Mouse (Mus musculus) heart, embryonic 13.5 days (tissue): Measurements from ENCODE around the gene Tbcc. TPM values are rescaled to one million over a fixed set of nuclear protein-coding genes. Genes with fewer than 3 reads are reported as not detected.
"Not testable (repeated sequence)": the region's sequence is repeated elsewhere in the genome, so short reads cannot be mapped to it uniquely, and the experiment has no call there.

Experiments
- ATAC-seq: fragments of 200-750 bp; cut with Nextera tagmentation; 2 replicates; pipeline ENCODE4 v1.8.0; 2017; ENCODE audit warnings: moderate TSS enrichment; ENCODE audit not compliant: insufficient number of reproducible peaks, low FRiP score, low TSS enrichment; ENCODE audit errors: extremely low read depth
- H3K27ac ChIP-seq: fragments of 300-500 bp; sonication (generic); replicated peaks from 2 replicates; pipeline ENCODE4 v1.5.1; 2015; ENCODE audit warnings: moderate library complexity, mild to moderate bottlenecking, inconsistent platforms
- H3K27me3 ChIP-seq: fragments of 300-500 bp; sonication (generic); replicated peaks from 2 replicates; pipeline ENCODE4 v1.6.1; 2015; ENCODE audit warnings: mild to moderate bottlenecking, inconsistent platforms
- H3K36me3 ChIP-seq: fragments of 300-500 bp; sonication (generic); 2 replicates; pipeline ENCODE4 v1.6.1; 2015; ENCODE audit warnings: mild to moderate bottlenecking, inconsistent platforms
- H3K4me1 ChIP-seq: fragments of 300-500 bp; sonication (generic); 2 replicates; pipeline ENCODE4 v1.6.1; 2015; ENCODE audit warnings: inconsistent platforms
- H3K4me2 ChIP-seq: fragments of 300-500 bp; sonication (generic); 2 replicates; pipeline ENCODE4 v1.6.1; 2015; ENCODE audit warnings: inconsistent platforms, mild to moderate bottlenecking, moderate library complexity
- H3K4me3 ChIP-seq: fragments of 300-500 bp; sonication (generic); 2 replicates; pipeline ENCODE4 v1.5.1; 2015; ENCODE audit warnings: moderate library complexity, mild to moderate bottlenecking, inconsistent platforms
- H3K9ac ChIP-seq: fragments of 300-500 bp; sonication (generic); 2 replicates; pipeline ENCODE4 v1.6.1; 2015; ENCODE audit warnings: inconsistent platforms, mild to moderate bottlenecking, moderate library complexity
- H3K9me3 ChIP-seq: fragments of 300-500 bp; sonication (generic); 2 replicates; pipeline ENCODE4 v1.6.1; 2016; ENCODE audit warnings: inconsistent platforms
- WGBS: fragments of 180-500 bp; shearing (Covaris S2); methylation state at CpG from one replicate; pipeline ENCODE4 v1.1.7; 2015; ENCODE audit warnings: mixed read lengths; 5-methylcytosine and 5-hydroxymethylcytosine counted together
- polyA plus RNA-seq: library from polyadenylated mRNA; unstranded; fragments of >200 nt; fragmentation: Nextera tagmentation; extraction: Ambion mirVana; gene quantifications from 2 replicates; pipeline ENCODE4 v1.2.1, GENCODE M21; 2015

Tbcc gene
- 39.3 and 39.8 TPM in 2 replicates for polyA plus RNA-seq

DNA sequence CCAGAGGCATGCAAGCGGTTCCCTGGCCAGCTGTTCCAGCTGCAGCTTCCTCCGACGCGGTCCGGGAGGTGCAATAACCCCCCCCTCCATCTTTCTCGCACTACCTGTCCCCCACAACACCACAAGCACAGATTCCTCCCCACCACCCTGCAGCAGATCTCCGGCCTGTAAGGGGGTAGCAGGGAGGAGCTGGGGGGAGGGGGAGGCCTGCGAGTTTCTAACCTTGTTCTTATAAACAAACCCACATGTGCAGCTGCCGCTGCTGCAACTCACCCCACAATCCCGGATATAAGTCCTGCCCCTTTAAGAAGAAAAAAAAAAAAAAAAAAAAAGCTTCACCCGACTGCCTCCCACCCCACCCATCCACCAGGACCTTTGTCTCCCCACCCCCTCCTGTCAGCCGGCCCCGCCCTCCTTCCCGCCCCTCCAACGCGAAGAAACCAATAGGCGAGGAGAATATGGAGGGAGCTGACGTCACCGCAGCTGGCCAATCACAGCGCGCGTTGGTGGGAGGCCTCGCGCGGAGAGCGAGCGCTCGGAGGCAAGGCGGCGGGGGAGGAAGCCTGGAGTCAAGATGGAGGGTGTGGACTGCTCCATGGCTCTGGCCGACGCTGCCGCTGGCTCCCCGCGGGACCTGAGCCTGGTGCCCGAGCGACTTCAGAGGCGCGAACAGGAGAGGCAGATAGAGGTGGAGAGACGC lies at the start of gene Tbcc:
TSS of gene Tbcc (plus strand) at position 569 of the 700 bp plus-strand sequence.
- Histone ChIP-seq H3K4me2 (peak within 1 kb of the TSS; percentile 84), H3K27ac (peak within 1 kb of the TSS; percentile 92), H3K9ac (peak within 1 kb of the TSS; percentile 92), H3K27me3 (no peaks in the 10 kb centered on the region), H3K4me1 (peaks cover 50% of the 10 kb centered on the region), H3K4me3 (peak within 1 kb of the TSS; percentile 81), H3K9me3 (no peaks in the 10 kb centered on the region), H3K36me3 (peaks cover 18% of the 10 kb centered on the region)
- WGBS, result under 1% methylated on average over 40 of the region's 40 CpGs
- peak; percentile 89 for ATAC-seq

DNA sequence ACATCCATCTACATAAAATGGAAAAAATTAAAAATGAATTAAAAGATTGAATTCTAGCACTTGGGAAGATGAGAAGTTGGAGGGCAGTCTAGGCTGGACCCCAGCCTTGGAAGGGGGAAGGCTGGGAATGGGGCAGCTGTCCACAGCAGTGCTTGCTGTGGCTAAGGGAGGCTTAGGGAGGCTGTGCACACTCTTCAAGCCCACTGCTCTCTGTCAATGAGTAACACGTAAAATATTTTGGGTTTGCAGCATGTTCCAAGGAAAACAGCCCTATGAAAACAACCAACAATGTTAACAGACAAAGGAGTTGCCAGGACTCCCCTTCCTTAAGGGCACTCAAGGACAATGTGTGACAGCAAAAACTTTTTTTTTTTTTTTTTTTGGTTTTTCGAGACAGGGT lies 47.5 kb upstream of the Tbcc start:
- Histone ChIP-seq H3K9me3 (no peaks in the 10 kb centered on the region), H3K9ac (no peak overlapping the region), H3K4me3 (no peak overlapping the region), H3K27ac (no peak overlapping the region; the same call in 1 of the 2 replicates), H3K27me3 (no peaks in the 10 kb centered on the region), H3K36me3 (peaks cover 12% of the 10 kb centered on the region; the same call in 1 of the 2 replicates), H3K4me1 (peaks cover 20% of the 10 kb centered on the region), H3K4me2 (no peak overlapping the region)
- ATAC-seq, result no peak
- 74% methylated on average over 2 of the region's 2 CpGs for WGBS

DNA sequence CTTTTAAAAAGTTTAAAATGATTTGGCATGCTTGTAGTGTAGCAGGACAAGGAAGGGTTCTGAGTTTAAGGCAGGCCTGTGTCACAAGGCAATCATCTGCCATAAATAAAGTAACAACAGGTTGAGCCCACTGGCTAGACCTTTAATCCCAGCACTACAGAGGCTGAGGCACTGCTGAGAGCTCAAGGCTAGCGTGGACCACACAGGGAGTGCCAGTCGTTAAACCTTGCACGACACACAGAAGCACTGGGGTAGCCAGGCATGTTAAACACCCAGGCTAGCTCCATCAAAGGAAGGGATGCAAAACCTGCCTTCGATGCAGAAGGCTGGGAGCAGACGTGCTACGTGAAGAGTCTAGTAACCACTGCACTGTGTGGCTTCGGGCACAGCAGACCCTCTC lies 46.8 kb upstream of the Tbcc start:
- Histone ChIP-seq H3K9ac (no peak overlapping the region), H3K4me1 (peaks cover 20% of the 10 kb centered on the region), H3K4me3 (no peak overlapping the region), H3K27me3 (no peaks in the 10 kb centered on the region), H3K36me3 (peaks cover 12% of the 10 kb centered on the region; the same call in 1 of the 2 replicates), H3K27ac (no peak overlapping the region), H3K9me3 (no peaks in the 10 kb centered on the region), H3K4me2 (no peak overlapping the region)
- no peak for ATAC-seq
- WGBS, result 81% methylated on average over 7 of the region's 7 CpGs

DNA sequence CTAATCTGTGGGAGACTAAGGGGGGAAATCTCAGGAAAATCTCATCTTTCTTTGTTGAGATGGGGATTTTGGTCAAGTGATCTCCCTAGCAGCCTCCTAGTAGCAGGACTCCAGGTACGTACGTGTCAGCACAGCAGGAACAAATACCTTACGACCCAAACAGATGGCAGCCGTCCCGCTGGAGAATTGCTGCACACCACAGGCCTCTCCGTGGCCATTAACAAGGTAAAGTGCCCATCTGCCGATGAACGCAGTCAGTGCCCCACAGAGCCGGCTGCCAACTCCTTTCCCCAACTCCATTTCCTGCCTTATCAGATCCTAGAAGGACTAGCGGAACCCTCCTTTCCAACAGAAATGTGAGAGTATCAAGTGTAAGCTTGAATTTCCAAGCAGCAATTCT lies 45.7 kb upstream of the Tbcc start:
- ATAC-seq, result no peak
- WGBS, result 62% methylated on average over 10 of the region's 10 CpGs
- Histone ChIP-seq H3K4me3 (no peak overlapping the region), H3K9me3 (no peaks in the 10 kb centered on the region), H3K4me2 (no peak overlapping the region), H3K27ac (no peak overlapping the region), H3K9ac (0 out of 2 replicates have a peak overlapping the region, but pooled peaks have one; percentile 28), H3K4me1 (peaks cover 20% of the 10 kb centered on the region), H3K27me3 (no peaks in the 10 kb centered on the region), H3K36me3 (peaks cover 11% of the 10 kb centered on the region; the same call in 1 of the 2 replicates)

DNA sequence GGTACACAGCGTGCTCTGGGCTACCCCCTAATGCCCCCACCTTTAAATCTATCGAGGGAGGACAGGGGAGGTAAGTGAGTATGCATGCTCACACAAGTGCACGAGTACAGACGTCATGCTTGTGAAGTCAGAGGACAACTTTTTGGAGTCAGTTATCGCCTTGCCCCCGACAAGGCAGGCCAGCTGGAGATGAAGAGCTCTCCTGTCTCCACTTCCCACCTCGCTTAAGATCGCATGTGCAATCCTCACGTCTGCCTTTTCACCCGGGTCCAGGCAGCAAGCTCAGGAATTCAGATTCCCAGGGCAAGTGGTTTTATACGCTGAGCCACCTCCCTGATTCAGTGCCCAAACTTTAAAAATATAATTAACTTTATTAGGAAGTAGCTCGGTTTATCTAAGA lies 45.2 kb upstream of the Tbcc start:
- no peaks in the 10 kb centered on the region for H3K9me3 ChIP-seq
- no peak overlapping the region for H3K27ac ChIP-seq
- H3K4me2 ChIP-seq, result no peak overlapping the region
- no peak overlapping the region for H3K4me3 ChIP-seq
- no peaks in the 10 kb centered on the region for H3K27me3 ChIP-seq
- ATAC-seq, result no peak
- H3K9ac ChIP-seq, result 0 out of 2 replicates have a peak overlapping the region, but pooled peaks have one; percentile 28
- whole genome bisulfite sequencing, result 60% methylated on average over 12 of the region's 12 CpGs
- H3K36me3 ChIP-seq, result peaks cover 7% of the 10 kb centered on the region; the same call in 1 of the 2 replicates
- H3K4me1 ChIP-seq, result peaks cover 20% of the 10 kb centered on the region

DNA sequence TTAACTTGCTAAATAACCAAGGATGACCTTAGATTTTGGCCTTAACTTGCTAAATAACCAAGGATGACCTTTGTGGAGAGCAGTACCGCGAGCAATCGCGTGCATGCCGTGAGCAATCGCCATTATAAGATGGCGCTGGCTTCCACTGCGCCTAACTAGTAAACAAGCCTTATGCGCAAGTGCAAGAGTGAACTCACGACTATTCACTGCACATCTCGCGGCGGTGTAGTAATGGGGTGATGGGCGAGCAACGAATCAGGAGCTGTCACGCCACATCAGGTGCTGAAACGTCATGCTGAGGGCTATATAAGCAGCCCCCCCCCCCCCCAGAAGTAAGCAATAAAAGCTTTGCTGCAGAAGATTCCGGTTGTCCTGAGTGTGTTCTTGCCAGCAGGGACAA lies 43.9 kb upstream of the Tbcc start:
- H3K9me3 ChIP-seq, ATAC-seq, H3K27me3 ChIP-seq, H3K4me2 ChIP-seq, H3K36me3 ChIP-seq, H3K9ac ChIP-seq, H3K4me3 ChIP-seq, H3K27ac ChIP-seq: not testable (repeated sequence)
- H3K4me1 ChIP-seq, result peaks cover 20% of the 10 kb centered on the region
- WGBS, result 94% methylated on average over 18 of the region's 18 CpGs

DNA sequence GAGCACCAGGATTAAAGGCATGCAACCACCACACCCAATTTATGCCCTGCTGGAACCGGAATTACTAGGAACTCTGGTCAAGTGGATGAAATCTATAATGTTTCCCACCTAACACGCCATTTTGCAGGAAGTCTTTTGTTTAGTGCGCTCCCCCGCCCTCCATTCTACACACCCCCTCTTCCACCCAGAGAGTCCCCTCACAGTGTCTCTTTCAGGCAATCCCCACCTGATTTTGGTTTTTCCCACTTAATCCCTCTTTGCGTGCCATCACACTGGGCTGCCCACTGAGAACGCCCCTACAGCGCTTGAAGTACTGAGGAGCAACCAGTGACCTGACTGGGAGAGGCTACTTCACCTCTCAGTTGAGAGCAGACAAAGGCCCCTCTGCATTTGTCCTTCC lies 43.3 kb upstream of the Tbcc start:
- H3K4me2 ChIP-seq, result no peak overlapping the region
- H3K9ac ChIP-seq, result no peak overlapping the region
- H3K9me3 ChIP-seq, result no peaks in the 10 kb centered on the region
- WGBS, result 94% methylated on average over 7 of the region's 7 CpGs
- H3K4me3 ChIP-seq, result no peak overlapping the region
- ATAC-seq, result no peak
- no peaks in the 10 kb centered on the region for H3K36me3 ChIP-seq
- H3K27me3 ChIP-seq, result no peaks in the 10 kb centered on the region
- H3K27ac ChIP-seq, result no peak overlapping the region
- H3K4me1 ChIP-seq, result peaks cover 20% of the 10 kb centered on the region

DNA sequence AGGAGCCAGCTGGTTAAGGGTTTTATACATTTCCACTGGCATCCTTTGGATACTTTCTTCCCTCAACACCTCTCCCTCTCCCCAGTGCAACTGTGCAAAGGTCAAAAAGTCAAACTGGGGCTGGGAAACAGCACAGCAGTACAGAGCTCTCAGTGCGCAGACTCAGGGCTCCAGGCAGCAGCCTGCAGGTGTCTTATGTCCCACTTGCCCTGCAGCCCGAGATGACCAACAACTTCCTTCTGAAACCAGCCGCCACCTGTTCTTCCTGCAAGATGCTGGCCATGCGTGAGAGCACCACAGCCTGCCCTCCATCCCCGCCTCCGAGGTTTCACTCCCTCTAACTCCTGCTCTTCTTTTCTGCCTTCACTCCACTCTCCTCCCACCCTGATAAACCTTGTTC lies 37.8 kb upstream of the Tbcc start:
- Histone ChIP-seq H3K4me3 (no peak overlapping the region), H3K36me3 (no peaks in the 10 kb centered on the region), H3K27ac (peak overlapping the region; percentile 100), H3K4me1 (peaks cover 36% of the 10 kb centered on the region), H3K4me2 (peak overlapping the region; percentile 40), H3K27me3 (no peaks in the 10 kb centered on the region), H3K9ac (peak overlapping the region; percentile 54; the same call in 1 of the 2 replicates), H3K9me3 (no peaks in the 10 kb centered on the region)
- 28% methylated on average over 6 of the region's 6 CpGs for WGBS
- no peak for ATAC-seq

DNA sequence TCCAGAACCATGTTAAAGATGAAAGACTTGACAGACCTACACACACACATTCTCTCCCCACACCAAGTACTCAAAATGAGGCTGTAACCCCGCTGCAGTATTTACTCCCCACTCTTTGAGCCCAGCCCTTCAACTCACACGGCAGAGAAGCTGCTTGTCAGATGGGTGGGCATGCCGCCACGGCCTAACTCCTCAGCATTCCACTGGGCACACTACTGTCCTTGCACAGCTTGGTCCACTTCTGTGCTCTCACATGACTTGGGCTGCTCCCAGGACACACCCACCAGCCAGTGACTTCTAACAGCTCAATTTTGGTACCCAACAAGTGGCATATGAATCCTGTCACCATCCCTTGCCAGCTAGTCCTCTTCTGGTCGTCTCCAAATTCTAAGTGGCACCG lies 37.2 kb upstream of the Tbcc start:
- ATAC-seq, result no peak
- H3K36me3 ChIP-seq, result no peaks in the 10 kb centered on the region
- H3K9ac ChIP-seq, result peak overlapping the region; percentile 54; the same call in 1 of the 2 replicates
- H3K4me3 ChIP-seq, result no peak overlapping the region
- no peaks in the 10 kb centered on the region for H3K9me3 ChIP-seq
- H3K4me1 ChIP-seq, result peaks cover 36% of the 10 kb centered on the region
- H3K27ac ChIP-seq, result peak overlapping the region; percentile 100
- 31% methylated on average over 6 of the region's 6 CpGs for WGBS
- H3K4me2 ChIP-seq, result peak overlapping the region; percentile 40
- H3K27me3 ChIP-seq, result no peaks in the 10 kb centered on the region

DNA sequence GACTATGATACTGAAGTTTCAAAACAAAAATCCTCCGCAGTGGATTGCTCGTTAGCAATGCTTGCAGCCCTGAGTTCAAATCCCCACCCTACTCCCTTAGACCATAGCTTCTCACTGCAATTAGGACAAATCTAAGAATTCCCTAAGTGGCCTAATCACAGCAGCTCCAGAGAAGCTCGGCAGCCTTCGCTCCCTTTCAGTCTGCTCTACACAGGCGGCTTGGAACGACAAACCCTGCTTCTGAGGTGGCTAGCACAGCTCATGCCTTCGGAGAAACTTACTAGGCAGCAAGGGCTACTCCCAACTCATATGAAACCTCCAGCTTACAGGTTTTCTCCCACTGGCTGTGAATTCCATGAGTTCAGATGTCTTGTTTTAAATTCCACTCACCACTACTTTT lies 36.4 kb upstream of the Tbcc start:
- no peak overlapping the region; the same call in 1 of the 2 replicates for H3K4me3 ChIP-seq
- no peaks in the 10 kb centered on the region for H3K27me3 ChIP-seq
- peak overlapping the region; percentile 100 for H3K27ac ChIP-seq
- peak overlapping the region; percentile 83; the same call in 1 of the 2 replicates for H3K4me2 ChIP-seq
- WGBS, result 65% methylated on average over 7 of the region's 7 CpGs
- H3K9ac ChIP-seq, result 0 out of 2 replicates have a peak overlapping the region, but pooled peaks have one; percentile 100
- H3K4me1 ChIP-seq, result peaks cover 38% of the 10 kb centered on the region
- H3K9me3 ChIP-seq, result no peaks in the 10 kb centered on the region
- H3K36me3 ChIP-seq, result no peaks in the 10 kb centered on the region
- ATAC-seq, result no peak

DNA sequence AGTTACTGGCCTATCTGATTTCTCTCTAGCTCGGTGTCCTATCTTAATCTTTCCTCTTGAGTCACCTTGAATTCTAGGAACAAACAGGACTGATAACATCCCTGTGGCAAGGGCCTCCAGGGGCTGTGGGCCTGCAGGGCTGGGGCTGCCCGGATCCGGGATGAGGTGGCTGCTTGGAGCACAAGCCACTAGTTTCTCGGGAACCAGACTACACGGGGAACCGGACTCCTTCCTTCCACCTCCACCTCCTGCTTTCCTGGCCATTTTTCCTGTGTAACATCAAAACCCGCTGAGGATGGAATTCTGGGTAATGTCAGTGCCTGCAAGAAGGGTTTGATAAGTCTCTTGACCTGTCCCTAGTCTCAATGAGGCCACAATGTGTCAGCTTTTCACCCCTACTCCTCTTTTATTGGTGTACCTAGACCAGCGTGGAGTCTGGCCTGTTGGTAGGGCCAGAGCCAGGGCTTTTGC lies 35.8 kb upstream of the Tbcc start:
- peak overlapping the region; percentile 100 for H3K27ac ChIP-seq
- peak overlapping the region; percentile 98 for H3K4me3 ChIP-seq
- ATAC-seq, result no peak
- H3K27me3 ChIP-seq, result no peaks in the 10 kb centered on the region
- no peaks in the 10 kb centered on the region for H3K36me3 ChIP-seq
- H3K4me1 ChIP-seq, result peaks cover 39% of the 10 kb centered on the region
- H3K9ac ChIP-seq, result peak overlapping the region; percentile 100
- WGBS, result 15% methylated on average over 8 of the region's 8 CpGs
- peak overlapping the region; percentile 83 for H3K4me2 ChIP-seq
- H3K9me3 ChIP-seq, result no peaks in the 10 kb centered on the region
